Mouse (Mus musculus) layer of hippocampus, postnatal 25 days (tissue): ENCODE data around the gene Krtap17-1. TPM values are rescaled to one million over a fixed set of nuclear protein-coding genes. Genes with fewer than 3 reads are reported as not detected.

Experiments
- DNase-seq, 2 experiments: peaks; one replicate each; pipeline ENCODE4 v3.0.0; 2022; ENCODE audit warnings: mixed read lengths in 2 of 2, low spot score in 1 of 2; ENCODE audit errors: extremely low spot score in 1 of 2
- total RNA-seq, 2 experiments: library from RNA; stranded (reverse); gene quantifications; 2 replicates each; pipeline ENCODE4 v1.2.3; 2021

Krtap17-1 gene
- total RNA-seq, 2 experiments from 2014 or later = not detected

GRCm38 (mm10) chr11:99978953-99979352 lies 14.8 kb downstream of the Krtap17-1 start, which contains the start of gene Krtap29-1:
Gene Krtap29-1 (minus strand): TSS chr11:99979053.
- DNase-seq = no peak

GRCm38 (mm10) chr11:99965961-99966360 lies 27.8 kb downstream of the Krtap17-1 start:
- DNase-seq = no peak

- no peak for DNase-seq
Measured at GRCm38 (mm10) chr11:99964213-99964612, 29.6 kb downstream of the Krtap17-1 start.

- no peak for DNase-seq
Measured at GRCm38 (mm10) chr11:99948175-99948574, 45.6 kb downstream of the Krtap17-1 start, which contains the start of gene Krtap9-5. Gene Krtap9-5 (plus strand): TSS chr11:99948475.

Other genes with a start within 250 kb of the Krtap17-1 start
- not detected for gene Gm11595, start 221.1 kb downstream of the Krtap17-1 start, total RNA-seq
- gene Krtap4-8, start 213.3 kb downstream of the Krtap17-1 start, total RNA-seq = not detected
- not detected for gene Krtap4-9, start 208.8 kb downstream of the Krtap17-1 start, total RNA-seq
- not detected for gene Gm11596, start 200.5 kb downstream of the Krtap17-1 start, total RNA-seq
- not detected for gene Gm11569, start 195.1 kb downstream of the Krtap17-1 start, total RNA-seq
- gene Gm11554, start 189.5 kb downstream of the Krtap17-1 start, total RNA-seq = not detected
- gene Krtap4-13, start 184.1 kb downstream of the Krtap17-1 start, total RNA-seq = not detected
- not detected for gene Gm11564, start 178.3 kb downstream of the Krtap17-1 start, total RNA-seq
- not detected for gene 2300003K06Rik, start 155.9 kb downstream of the Krtap17-1 start, total RNA-seq
- not detected for gene Krtap4-16, start 142.4 kb downstream of the Krtap17-1 start, total RNA-seq
- not detected for gene Gm11568, start 136.1 kb downstream of the Krtap17-1 start, total RNA-seq
- gene Gm11559, start 129.5 kb downstream of the Krtap17-1 start, total RNA-seq = not detected
- gene Krtap9-1, start 120.6 kb downstream of the Krtap17-1 start, total RNA-seq = not detected
- not detected for gene Gm11567, start 114.8 kb downstream of the Krtap17-1 start, total RNA-seq
- gene Krtap31-1, start 86.1 kb downstream of the Krtap17-1 start, total RNA-seq = not detected
- not detected for gene Gm11565, start 79.2 kb downstream of the Krtap17-1 start, total RNA-seq
- gene Krtap31-2, start 57.7 kb downstream of the Krtap17-1 start, total RNA-seq = not detected
- gene Krtap9-5, start 45.5 kb downstream of the Krtap17-1 start, total RNA-seq = not detected
- not detected for gene Krtap29-1, start 14.9 kb downstream of the Krtap17-1 start, total RNA-seq
- not detected for gene Krtap16-1, start 7.4 kb downstream of the Krtap17-1 start, total RNA-seq
- not detected for gene Krt33a, start 22.2 kb upstream of the Krtap17-1 start, total RNA-seq
- not detected for gene Krt33b, start 35.9 kb upstream of the Krtap17-1 start, total RNA-seq
- not detected for gene Krt34, start 47.6 kb upstream of the Krtap17-1 start, total RNA-seq
- gene Krt31, start 56.6 kb upstream of the Krtap17-1 start, total RNA-seq = not detected
- gene Krt32, start 94.2 kb upstream of the Krtap17-1 start, total RNA-seq = not detected
- gene Krt35, start 102.2 kb upstream of the Krtap17-1 start, total RNA-seq = not detected
- gene Krt36, start 111.6 kb upstream of the Krtap17-1 start, total RNA-seq = not detected
- not detected for gene Krt13, start 127.6 kb upstream of the Krtap17-1 start, total RNA-seq
- under 1 TPM in 1 of 2 experiments, not detected in 1; 0.98 TPM for gene Krt15, start 141.9 kb upstream of the Krtap17-1 start, total RNA-seq
- gene Krt19, start 154.7 kb upstream of the Krtap17-1 start, total RNA-seq = under 1 TPM in 1 of 2 experiments, not detected in 1; 0.34 TPM
- gene Krt9, start 199.3 kb upstream of the Krtap17-1 start, total RNA-seq = 1 to 10 TPM; 2.1 to 4.0 TPM
- not detected for gene Krt14, start 213.6 kb upstream of the Krtap17-1 start, total RNA-seq